Mouse (Mus musculus) heart, postnatal 25 days (tissue): Measurements from ENCODE around the gene Sppl3. TPM values are rescaled to one million over a fixed set of nuclear protein-coding genes. Genes with fewer than 3 reads are reported as not detected.
A peak's percentile ranks its signal among the peaks of the same experiment; 100 is the strongest.
"Not testable (repeated sequence)": the region's sequence is repeated elsewhere in the genome, so short reads cannot be mapped to it uniquely, and the experiment has no call there.

Source experiments
- DNase-seq: peaks from one replicate; pipeline ENCODE4 v3.0.0; 2022; ENCODE audit warnings: low spot score
- intact Hi-C: fragments of 180-260 bp; cut with DNase I; formaldehyde crosslinking; loops from one replicate; pipeline ENCODE4 v1.15.1; 2025
- total RNA-seq, 2 experiments: library from RNA; stranded (reverse); gene quantifications; 2 replicates each; pipeline ENCODE4 v1.2.3; 2021

Sppl3 gene
- total RNA-seq, 2 experiments from 2014 or later, result 34.8 to 35.5 TPM

- intact Hi-C loops, result not testable (repeated sequence)
Measured at GRCm38 (mm10) chr5:115103253-115103652, 92.3 kb downstream of the Sppl3 start.

DNA sequence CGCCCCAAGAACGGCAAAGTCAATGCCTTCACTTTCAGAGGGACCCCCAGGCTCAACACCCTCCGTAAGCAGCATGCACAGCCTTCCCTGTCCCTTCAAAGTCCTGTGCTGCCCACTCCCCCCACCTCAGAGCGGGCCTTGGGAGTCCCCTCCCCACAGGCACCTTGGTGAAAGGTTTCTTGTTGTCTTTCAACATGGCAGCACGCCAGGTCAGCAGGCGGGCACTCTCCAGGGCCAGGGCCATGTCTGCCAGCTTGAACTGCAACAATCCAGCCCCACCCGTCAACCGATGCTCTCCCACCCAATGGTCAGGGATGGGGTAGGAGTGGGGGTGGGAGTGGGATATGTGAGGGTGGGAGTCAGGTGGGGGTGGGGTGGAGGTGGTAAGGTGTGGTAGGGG is 100.2 kb downstream of the Sppl3 start:
- DNase-seq, result no peak
- intact Hi-C loops, result no loop called here

More at GRCm38 (mm10) chr5:115103253-115103652, 92.3 kb downstream of the Sppl3 start:
- DNase-seq, result not testable (repeated sequence)

DNA sequence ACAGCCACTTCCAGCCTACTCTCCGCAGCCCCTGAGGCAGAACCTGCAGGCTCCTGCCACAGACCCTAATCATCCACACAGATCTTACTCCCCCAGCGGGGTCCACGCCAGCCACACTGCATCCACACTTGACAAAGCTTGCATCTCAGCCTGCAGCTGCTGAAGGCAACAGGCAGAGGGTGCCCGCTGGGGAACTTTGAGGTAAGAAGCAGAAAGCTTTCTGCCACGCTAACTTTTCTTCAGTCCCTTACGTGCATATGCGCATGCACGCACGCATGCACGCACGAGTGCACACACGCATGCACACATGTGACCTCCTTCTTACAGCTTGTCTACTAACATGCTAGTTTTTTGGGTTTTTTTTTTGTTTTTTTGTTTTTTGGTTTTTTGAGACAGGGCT is 102.3 kb downstream of the Sppl3 start:
- intact Hi-C loops, result no loop called here
- no peak for DNase-seq

- no peak for DNase-seq
- intact Hi-C loops, result no loop called here
Measured at GRCm38 (mm10) chr5:115114501-115114900, 103.6 kb downstream of the Sppl3 start.

- DNase-seq, result no peak
- intact Hi-C loops, result no loop called here
Measured at GRCm38 (mm10) chr5:115116426-115116825, 105.5 kb downstream of the Sppl3 start.

DNA sequence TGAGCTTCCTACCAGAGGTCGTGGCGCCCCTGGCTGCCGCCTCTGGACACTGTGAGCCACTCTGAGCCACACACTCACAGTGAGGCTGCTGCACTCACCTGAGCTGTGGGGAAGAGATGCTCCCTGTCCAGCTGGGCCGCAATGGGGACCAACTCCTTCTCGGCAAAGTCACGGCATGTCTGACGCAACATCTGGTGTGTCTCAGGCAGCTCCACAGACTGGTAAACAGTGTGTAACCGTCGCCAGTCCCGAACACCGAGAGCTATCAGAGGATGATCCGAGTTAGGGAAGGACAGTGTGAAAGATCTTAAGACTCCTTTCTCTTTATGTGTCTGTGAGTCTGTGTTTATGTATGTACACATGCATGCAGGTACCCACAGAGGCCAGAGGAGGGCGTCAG is 106.5 kb downstream of the Sppl3 start:
- intact Hi-C loops, result no loop called here
- no peak for DNase-seq

GRCm38 (mm10) chr5:115118961-115119570 is 108.1 kb downstream of the Sppl3 start, which contains the start of gene Acads:
Gene Acads (minus strand): TSS chr5:115119346.
- intact Hi-C loops, result no loop called here
- DNase-seq, result peak; percentile 82

DNA sequence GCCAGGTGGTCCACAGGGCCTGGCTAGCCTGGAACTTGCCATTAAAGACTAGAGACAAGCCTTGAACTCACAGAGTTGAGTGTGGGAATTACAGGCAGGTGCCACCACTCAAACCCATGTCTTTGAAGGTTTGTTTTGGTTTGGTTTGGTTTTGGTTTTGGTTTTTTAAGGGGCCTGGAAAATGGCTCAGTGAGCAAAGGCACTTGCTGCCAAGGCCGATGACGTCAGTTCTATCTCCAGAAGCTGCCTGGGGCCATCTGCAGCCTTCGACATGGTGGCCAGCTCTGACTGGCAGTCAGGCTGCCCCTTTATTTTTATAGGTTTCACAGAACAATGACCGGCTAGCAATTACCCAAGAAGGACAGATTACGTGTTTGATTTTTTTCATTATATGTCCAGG is 110.0 kb downstream of the Sppl3 start:
- DNase-seq, result no peak
- intact Hi-C loops, result no loop called here

DNA sequence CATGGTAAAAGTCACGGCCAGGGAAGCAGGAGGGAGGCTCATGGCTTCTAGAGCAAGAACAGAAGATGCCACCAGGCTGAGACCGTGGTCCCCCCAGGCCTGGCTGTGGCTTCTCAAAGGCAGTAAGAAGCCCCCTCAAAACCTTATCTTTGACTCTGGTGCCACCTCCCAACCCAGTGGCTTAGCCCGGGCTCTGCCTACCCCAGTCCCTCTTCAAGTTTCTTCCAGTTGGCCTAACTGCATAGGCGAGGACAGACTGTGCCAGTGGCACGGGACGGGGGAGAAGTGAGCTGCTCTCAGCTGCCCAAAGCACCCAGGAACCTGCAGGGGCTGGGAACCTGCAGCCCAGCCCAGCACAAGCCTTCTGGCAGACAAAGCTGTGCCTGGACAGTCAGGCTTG is 113.8 kb downstream of the Sppl3 start:
- intact Hi-C loops, result loop anchor here (1.0 to 2.0 kb wide), 3 partner anchors 38 to 112 kb away; no protein-coding TSS in a partner anchor
- DNase-seq, result no peak

- intact Hi-C loops, result loop anchor here (1.0 to 2.0 kb wide), 3 partner anchors 37 to 111 kb away; no protein-coding TSS in a partner anchor
Measured at GRCm38 (mm10) chr5:115125211-115125871, 114.4 kb downstream of the Sppl3 start.

GRCm38 (mm10) chr5:115126578-115127312 is 115.8 kb downstream of the Sppl3 start:
- intact Hi-C loops, result no loop called here
- DNase-seq, result no peak

More at GRCm38 (mm10) chr5:115125211-115125871, 114.4 kb downstream of the Sppl3 start:
- peak; percentile 72 for DNase-seq

- no peak for DNase-seq
- intact Hi-C loops, result no loop called here
Measured at GRCm38 (mm10) chr5:115127421-115128179, 116.7 kb downstream of the Sppl3 start.

DNA sequence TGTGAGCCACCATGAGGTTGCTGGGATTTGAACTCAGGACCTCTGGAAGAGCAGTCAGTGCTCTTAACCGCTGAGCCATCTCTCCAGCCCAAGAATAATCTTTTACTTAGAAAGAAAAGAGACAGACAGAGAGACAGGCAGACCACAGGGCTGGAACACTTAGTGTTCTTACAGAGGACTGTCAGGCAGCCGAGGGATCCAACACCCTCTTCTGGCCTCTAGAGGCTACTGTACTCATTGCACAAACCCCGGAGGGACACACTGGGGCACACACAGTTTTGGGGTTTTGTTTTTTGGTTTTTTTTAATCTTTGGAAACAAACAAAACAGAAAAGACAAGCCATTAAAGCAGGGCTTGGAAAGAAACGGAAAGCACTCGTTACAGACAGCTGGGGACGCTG is 118.4 kb downstream of the Sppl3 start:
- DNase-seq, result no peak
- intact Hi-C loops, result no loop called here

- DNase-seq, result no peak
- intact Hi-C loops, result loop anchor here (5.0 kb wide), 1 partner anchor 215 kb away; the partner anchor contains the start of gene Cox6a1
Measured at GRCm38 (mm10) chr5:115132465-115132864, 121.5 kb downstream of the Sppl3 start.

- intact Hi-C loops, result loop anchor here (5.0 kb wide), 1 partner anchor 214 kb away; the partner anchor contains the start of gene Cox6a1
- no peak for DNase-seq
Measured at GRCm38 (mm10) chr5:115133358-115134066, 122.6 kb downstream of the Sppl3 start.

DNA sequence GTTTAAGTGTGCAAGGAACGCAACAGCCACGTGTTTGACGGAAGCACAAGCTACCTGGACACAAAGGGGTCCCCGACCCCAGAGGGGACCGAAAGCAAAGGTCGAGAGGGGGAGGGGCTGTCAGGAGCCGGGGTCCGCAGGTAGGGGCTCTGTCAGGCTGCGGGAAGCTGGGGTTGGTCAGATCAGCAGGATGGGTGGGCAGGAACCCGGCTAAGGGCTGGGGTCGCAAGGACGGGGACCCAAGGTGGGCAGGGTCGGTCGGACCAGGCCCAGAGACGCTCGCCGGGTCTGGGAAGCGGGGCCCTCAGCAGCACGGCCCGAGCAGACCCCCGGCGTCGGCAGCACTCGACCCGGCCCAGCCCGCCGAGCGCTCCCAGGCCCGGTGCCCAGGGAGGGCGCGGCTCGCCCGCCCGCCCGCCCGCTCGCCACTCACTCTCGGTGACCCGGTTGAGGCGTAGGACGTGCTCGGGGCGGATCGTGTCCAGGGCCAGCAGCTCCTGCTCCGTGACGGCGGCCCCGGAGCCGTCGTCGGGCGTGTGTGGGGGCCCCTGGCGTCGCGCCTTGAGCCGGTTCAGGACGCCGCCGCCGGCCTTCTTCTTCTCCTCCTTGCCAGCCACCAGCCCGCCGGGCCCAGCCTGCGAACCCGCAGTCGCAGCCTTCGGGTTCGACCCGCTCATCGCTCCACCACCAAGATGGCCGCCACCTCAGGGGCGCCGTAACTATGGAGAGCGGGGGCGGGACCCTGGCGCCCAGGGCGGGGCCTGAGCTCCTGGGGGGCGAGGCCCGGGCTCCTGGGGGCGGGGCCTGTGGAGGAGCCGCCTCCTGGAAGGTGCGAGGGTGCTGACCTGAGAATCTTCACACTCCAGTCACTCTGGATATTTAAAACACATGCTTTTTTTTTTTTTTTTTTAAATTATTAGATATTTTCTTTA is 123.6 kb downstream of the Sppl3 start, which contains the start of gene Unc119b:
Gene Unc119b (minus strand): TSS at position 742 of the 932 bp plus-strand sequence.
- intact Hi-C loops, result loop anchor here (5.0 kb wide), 1 partner anchor 213 kb away; the partner anchor contains the start of gene Cox6a1

GRCm38 (mm10) chr5:115139124-115139523 is 128.2 kb downstream of the Sppl3 start:
- no peak for DNase-seq

More for the DNA sequence above, 123.6 kb downstream of the Sppl3 start, which contains the start of gene Unc119b:
- DNase-seq, result peak; percentile 85

GRCm38 (mm10) chr5:115140726-115141125 is 129.8 kb downstream of the Sppl3 start:
- intact Hi-C loops, result no loop called here
- DNase-seq, result no peak

More at GRCm38 (mm10) chr5:115139124-115139523, 128.2 kb downstream of the Sppl3 start:
- intact Hi-C loops, result no loop called here
